Mouse (Mus musculus) stomach, postnatal 0 days (tissue): ENCODE measurements at regions not wholly inside any gene's neighbourhood (a gene's known extent, or its start where the extent isn't known, plus 50 kb on each side); places are given as distances from the start of the nearest gene placed in this dataset.

Experiments
- ATAC-seq: fragments of 200-750 bp; cut with Nextera tagmentation; 2 replicates; pipeline ENCODE4 v1.8.0; 2017; ENCODE audit not compliant: low FRiP score, low TSS enrichment
- DNase-seq: peaks from one replicate; pipeline ENCODE4 v3.0.0-alpha.2; 2016; ENCODE audit warnings: low spot score
- H3K27ac ChIP-seq: fragments of 300-500 bp; sonication (generic); replicated peaks from 2 replicates; pipeline ENCODE4 v1.5.1; 2014; ENCODE audit warnings: mild to moderate bottlenecking, control low read depth
- H3K27me3 ChIP-seq: fragments of 300-500 bp; sonication (generic); 2 replicates; pipeline ENCODE4 v1.6.1; 2014; ENCODE audit warnings: low read length; ENCODE audit not compliant: control insufficient read depth, insufficient read depth
- H3K36me3 ChIP-seq: fragments of 300-500 bp; sonication (generic); 2 replicates; pipeline ENCODE4 v1.6.1; 2014; ENCODE audit warnings: low read length, mixed read lengths; ENCODE audit not compliant: control insufficient read depth, insufficient read depth
- H3K4me1 ChIP-seq: fragments of 300-500 bp; sonication (generic); replicated peaks from 2 replicates; pipeline ENCODE4 v1.6.1; 2014; ENCODE audit warnings: antibody characterized with exemption; ENCODE audit not compliant: control insufficient read depth, insufficient read depth
- H3K4me2 ChIP-seq: fragments of 300-500 bp; sonication (generic); replicated peaks from 2 replicates; pipeline ENCODE4 v1.6.1; 2014; ENCODE audit warnings: low read depth, mild to moderate bottlenecking, control low read depth, moderate library complexity
- H3K4me3 ChIP-seq: fragments of 300-500 bp; sonication (generic); 2 replicates; pipeline ENCODE4 v1.5.1; 2014; ENCODE audit warnings: low read depth, low read length, control low read depth
- H3K9ac ChIP-seq: fragments of 300-500 bp; sonication (generic); 2 replicates; pipeline ENCODE4 v1.6.1; 2014; ENCODE audit warnings: mild to moderate bottlenecking, low read length, control low read depth, mixed read lengths
- H3K9me3 ChIP-seq: fragments of 300-500 bp; sonication (generic); 2 replicates; pipeline ENCODE4 v1.6.1; 2016; ENCODE audit warnings: low read length; ENCODE audit not compliant: control insufficient read depth
- CTCF ChIP-seq: IDR thresholded peaks from 2 replicates; pipeline ENCODE4 v1.5.1; 2016; ENCODE audit warnings: antibody characterized with exemption, low read depth, mild to moderate bottlenecking, moderate library complexity
- EP300 ChIP-seq: optimal IDR thresholded peaks from 2 replicates; pipeline ENCODE3; 2016; ENCODE audit warnings: antibody characterized with exemption
- WGBS: fragments of 180-500 bp; shearing (Covaris S2); extraction: QIAGEN DNeasy Blood & Tissue Kit; methylation state at CpG from one replicate; pipeline ENCODE4 v1.1.7; 2014; 5-methylcytosine and 5-hydroxymethylcytosine counted together

DNA sequence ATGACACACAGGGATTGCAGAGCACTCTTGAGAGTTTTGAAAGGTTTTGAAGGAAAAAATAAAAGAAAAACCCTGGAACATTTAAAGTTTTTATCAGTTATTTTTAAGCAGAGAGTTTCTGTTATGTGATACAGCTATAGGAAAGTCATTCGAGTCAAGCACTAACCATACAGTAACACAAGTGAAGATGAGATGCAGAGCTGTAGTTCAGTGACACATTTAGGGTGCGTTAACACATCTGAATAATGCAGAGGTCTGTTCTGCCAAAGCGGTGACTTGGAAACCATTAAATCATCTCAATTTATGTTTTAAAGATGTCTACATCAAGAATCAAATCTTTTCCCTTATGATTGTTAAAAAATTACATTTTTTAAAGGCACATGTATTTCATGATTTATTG lies 126.8 kb downstream of the Ahr start:
- TF ChIP-seq CTCF (no peak), EP300 (no peak)
- no peaks in the 10 kb centered on the region for H3K9me3 ChIP-seq
- no peak for ATAC-seq

DNA sequence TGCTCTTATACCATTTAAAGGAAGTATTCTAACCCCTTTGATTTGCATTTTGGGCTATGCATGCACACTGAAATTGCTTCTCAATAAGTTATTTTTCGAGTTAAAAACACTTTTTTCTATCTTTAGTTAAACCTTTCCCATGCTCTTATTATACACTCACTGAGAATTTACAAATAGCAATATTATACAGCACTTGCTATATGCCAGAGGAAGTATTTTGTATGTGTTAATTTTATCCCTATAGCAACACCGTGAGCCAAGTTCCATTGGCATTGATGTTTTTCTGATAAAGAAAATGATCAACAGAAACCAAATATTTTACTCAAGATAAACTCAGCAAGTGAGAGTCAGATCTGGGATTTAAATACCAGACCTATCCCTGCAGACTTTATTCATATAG lies 133.0 kb downstream of the Ahr start:
- H3K4me1 ChIP-seq = no peaks in the 10 kb centered on the region
- ATAC-seq = no peak
- no peaks in the 10 kb centered on the region for H3K36me3 ChIP-seq
- H3K27ac ChIP-seq = no peak overlapping the region
- no peak overlapping the region for H3K9ac ChIP-seq
- WGBS = 50% methylated on average over 2 of the region's 2 CpGs
- H3K27me3 ChIP-seq = no peaks in the 10 kb centered on the region
- H3K9me3 ChIP-seq = no peaks in the 10 kb centered on the region
- TF ChIP-seq EP300 (no peak), CTCF (no peak)
- no peak for DNase-seq
- H3K4me3 ChIP-seq = no peak overlapping the region
- H3K4me2 ChIP-seq = no peak overlapping the region

More for the DNA sequence above, 126.8 kb downstream of the Ahr start:
- Histone ChIP-seq H3K27me3 (no peaks in the 10 kb centered on the region), H3K4me1 (no peaks in the 10 kb centered on the region; the same call in 1 of the 2 replicates), H3K4me2 (no peak overlapping the region), H3K36me3 (no peaks in the 10 kb centered on the region), H3K9ac (no peak overlapping the region), H3K27ac (no peak overlapping the region), H3K4me3 (no peak overlapping the region)
- DNase-seq = no peak
- 79% methylated on average over 3 of the region's 3 CpGs for WGBS

DNA sequence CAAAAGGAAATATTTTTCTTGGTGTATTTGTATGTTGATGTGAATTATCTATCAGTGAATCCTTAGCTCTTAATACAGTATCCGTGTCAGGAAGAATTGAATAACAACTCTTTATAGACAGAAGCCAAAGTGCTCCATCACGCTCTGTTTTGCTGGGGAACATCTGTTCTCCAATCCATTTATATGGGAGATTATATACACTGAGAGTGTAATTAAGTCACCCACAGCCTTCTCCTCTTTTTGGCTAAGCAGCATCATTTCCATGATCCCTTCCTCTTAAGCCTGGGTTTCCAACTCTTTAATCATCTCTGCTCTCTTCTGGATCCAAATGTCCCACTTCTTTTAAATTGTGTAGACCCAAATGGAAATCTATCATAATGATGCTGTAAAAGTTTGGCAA lies 133.6 kb downstream of the Ahr start:
- H3K27ac ChIP-seq = no peak overlapping the region
- ATAC-seq (no peak), DNase-seq (no peak)
- no peaks in the 10 kb centered on the region for H3K4me1 ChIP-seq
- no peaks in the 10 kb centered on the region for H3K27me3 ChIP-seq
- H3K9me3 ChIP-seq = no peaks in the 10 kb centered on the region
- no peak overlapping the region for H3K9ac ChIP-seq
- no peak overlapping the region for H3K4me3 ChIP-seq
- WGBS = 63% methylated on average over 2 of the region's 2 CpGs
- TF ChIP-seq EP300 (no peak), CTCF (no peak)
- no peaks in the 10 kb centered on the region for H3K36me3 ChIP-seq
- H3K4me2 ChIP-seq = no peak overlapping the region

DNA sequence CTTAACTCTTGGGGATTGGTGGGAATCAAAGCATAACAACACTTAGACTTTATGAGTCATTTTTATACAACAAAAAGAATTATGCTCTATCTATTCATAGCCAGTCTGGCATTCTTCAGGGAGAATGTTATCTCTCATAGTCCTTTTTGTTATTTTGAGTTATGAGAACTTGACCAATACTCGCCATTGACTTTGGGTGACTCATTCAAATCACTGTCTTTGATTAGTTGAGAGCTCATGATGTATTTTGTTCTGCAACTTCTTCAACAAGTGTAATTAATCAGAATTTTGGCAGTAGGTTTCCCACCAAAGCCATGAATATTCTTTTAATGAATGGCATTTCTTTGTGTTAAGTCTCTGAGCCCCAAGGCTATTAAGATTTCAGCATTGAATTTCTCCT lies 139.6 kb downstream of the Ahr start:
- no peaks in the 10 kb centered on the region for H3K27me3 ChIP-seq
- H3K36me3 ChIP-seq = no peaks in the 10 kb centered on the region
- H3K27ac ChIP-seq = no peak overlapping the region
- DNase-seq (no peak), ATAC-seq (no peak)
- H3K4me1 ChIP-seq = no peaks in the 10 kb centered on the region
- H3K9ac ChIP-seq = no peak overlapping the region
- no peak overlapping the region for H3K4me2 ChIP-seq
- no peak overlapping the region for H3K4me3 ChIP-seq
- WGBS = 81% methylated on average over 1 of the region's 1 CpGs
- no peaks in the 10 kb centered on the region for H3K9me3 ChIP-seq
- TF ChIP-seq CTCF = no peak
- no peak for TF ChIP-seq EP300

DNA sequence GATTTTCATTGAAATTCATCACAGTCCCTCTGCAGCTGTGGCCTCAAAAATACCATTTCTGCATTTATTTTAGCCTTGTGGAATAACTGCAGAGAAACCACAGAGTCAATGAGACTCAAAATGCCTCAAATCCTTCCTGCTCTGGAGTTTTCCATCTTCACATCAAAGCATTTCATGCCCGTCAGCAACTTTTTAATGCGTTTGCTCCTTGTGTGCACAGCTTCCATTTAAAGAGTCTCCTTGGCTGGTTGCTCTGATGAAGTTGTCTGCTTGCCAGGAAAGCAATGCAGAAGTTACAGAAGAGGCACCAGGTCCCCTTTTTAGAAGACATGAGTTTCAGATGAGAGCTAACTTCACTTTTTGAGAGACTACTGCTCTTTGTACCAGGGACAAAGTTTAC lies 142.7 kb downstream of the Ahr start:
- Histone ChIP-seq H3K9me3 (no peaks in the 10 kb centered on the region), H3K9ac (no peak overlapping the region), H3K4me3 (no peak overlapping the region), H3K36me3 (no peaks in the 10 kb centered on the region), H3K27ac (no peak overlapping the region), H3K4me1 (no peaks in the 10 kb centered on the region), H3K4me2 (no peak overlapping the region), H3K27me3 (no peaks in the 10 kb centered on the region)
- DNase-seq = no peak
- ATAC-seq = no peak
- no peak for TF ChIP-seq CTCF
- TF ChIP-seq EP300 = no peak
- WGBS = 42% methylated on average over 2 of the region's 2 CpGs

DNA sequence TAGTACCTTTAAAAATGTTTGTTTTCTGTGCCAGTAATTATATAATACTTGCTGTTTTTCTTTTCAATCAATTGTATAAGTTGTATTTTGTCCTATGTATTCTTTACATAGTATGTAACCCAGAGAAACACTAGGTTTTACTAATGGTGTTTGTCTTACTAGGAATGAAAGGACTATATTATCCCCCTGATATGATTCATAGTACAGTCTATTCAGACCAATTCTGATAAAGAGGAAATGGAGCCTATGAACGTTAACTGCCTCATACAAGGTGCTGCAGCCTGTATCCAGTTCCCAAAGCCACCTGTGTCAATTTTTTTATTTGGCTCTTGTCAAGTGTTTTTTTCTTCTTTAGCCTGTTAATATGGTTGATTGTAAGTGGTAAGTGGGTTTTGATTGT lies 144.6 kb downstream of the Ahr start:
- H3K36me3 ChIP-seq = no peaks in the 10 kb centered on the region
- ATAC-seq = peak; percentile 96
- WGBS = 41% methylated on average over 1 of the region's 1 CpGs

More for the DNA sequence above, 144.6 kb downstream of the Ahr start:
- H3K4me3 ChIP-seq = no peak overlapping the region
- no peak overlapping the region for H3K9ac ChIP-seq
- no peak for DNase-seq
- H3K4me2 ChIP-seq = no peak overlapping the region
- no peaks in the 10 kb centered on the region for H3K27me3 ChIP-seq
- no peak for TF ChIP-seq EP300
- TF ChIP-seq CTCF = no peak
- H3K4me1 ChIP-seq = no peaks in the 10 kb centered on the region
- no peaks in the 10 kb centered on the region for H3K9me3 ChIP-seq
- no peak overlapping the region for H3K27ac ChIP-seq
